Mouse (Mus musculus) kidney, postnatal 14 days (tissue): Measurements from ENCODE around the gene Mink1.
"Not testable (repeated sequence)": the region's sequence is repeated elsewhere in the genome, so short reads cannot be mapped to it uniquely, and the experiment has no call there.

Experiments used
- DNase-seq: peaks from one replicate; pipeline ENCODE4 v3.0.0; 2022; ENCODE audit warnings: mixed read lengths

The Mink1 gene

DNA sequence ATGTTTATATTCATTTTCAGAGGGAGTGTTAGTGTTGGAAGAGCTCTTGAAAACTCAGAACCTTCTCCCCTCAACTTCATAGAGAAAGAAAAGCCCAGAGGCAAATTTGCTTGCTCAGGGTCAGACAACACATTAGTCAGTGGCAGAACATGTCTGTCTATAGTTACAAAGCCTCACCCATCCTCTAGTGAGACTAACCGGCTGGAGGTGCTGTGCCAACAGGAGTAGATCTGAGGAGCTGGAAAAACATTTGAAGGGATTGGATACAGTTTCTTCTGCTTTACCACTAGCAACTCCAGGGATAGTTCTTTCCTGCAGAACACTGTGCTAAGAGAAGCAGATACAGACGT lies 769 bp upstream of the Mink1 start:
- no peak for DNase-seq

- DNase-seq: no peak
Observed at GRCm38 (mm10) chr11:70562995-70563469, 351 bp downstream of the Mink1 start.

DNA sequence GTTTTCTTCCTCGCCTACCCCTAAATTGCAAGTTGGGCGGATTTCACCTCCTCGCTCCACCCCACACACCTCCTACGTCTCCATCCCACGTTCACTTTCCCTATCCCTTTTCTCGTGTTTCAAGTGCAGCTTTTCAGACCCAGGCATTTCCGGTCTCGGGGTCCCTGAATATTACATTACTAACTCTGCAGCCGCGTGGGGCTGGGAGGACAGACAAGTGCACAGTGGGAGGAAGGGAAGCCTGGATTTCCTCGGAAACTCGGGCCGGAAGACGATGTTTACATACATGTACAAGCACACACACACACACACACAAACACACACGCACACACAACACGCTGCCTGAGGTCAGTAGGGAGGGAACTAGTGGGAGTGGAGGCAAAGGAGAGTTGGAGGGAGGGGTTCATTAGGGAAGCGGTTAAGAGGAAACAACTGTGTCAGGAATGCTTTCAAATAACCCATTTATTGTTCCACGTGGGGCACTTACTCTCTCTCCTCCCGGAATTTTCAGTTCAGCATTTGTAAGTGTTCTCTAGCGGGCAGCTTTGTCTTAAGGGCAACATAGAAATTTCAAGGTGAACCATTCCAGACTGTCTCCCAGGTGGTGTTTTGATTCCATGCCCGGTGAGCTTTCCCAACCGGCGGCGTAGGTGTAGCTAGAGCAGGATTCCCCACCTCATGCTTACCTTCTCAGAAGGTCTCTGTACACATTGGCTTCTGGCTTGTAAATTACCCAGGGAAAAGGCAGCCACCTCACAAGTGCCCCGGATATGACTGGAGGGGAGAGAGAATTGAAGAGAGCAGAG lies 992 bp downstream of the Mink1 start:
- DNase-seq: peak; percentile 66

- DNase-seq: peak; percentile 76
Observed at GRCm38 (mm10) chr11:70564276-70564873, 1.7 kb downstream of the Mink1 start.

GRCm38 (mm10) chr11:70566586-70566985 lies 3.9 kb downstream of the Mink1 start:
- DNase-seq: peak; percentile 37

GRCm38 (mm10) chr11:70570614-70571013 lies 7.9 kb downstream of the Mink1 start:
- DNase-seq: not testable (repeated sequence)

GRCm38 (mm10) chr11:70571641-70572040 lies 9.0 kb downstream of the Mink1 start:
- DNase-seq: no peak

- DNase-seq: no peak
Observed at GRCm38 (mm10) chr11:70572348-70572902, 9.7 kb downstream of the Mink1 start.

DNA sequence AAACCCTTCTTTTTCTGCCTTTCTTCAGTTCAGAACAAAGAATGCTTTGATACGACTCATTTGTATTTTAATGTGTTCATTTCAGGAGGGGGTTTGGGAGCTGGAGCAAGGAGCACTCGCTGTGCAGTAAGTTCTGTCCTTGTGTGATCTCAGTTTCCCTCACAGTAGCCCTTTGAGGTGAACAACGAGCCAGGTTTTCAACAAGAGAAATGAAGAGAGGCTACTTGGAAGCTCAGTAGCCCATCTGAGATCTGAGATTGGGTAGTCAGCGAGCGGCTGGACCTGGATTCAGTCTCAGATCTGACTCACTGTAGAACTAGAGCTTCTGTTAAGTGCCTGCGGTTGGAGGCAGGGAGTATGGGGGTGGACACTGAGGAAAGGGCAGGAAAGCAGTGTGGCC lies 11.2 kb downstream of the Mink1 start:
- DNase-seq: no peak

GRCm38 (mm10) chr11:70577201-70577600 lies 14.5 kb downstream of the Mink1 start:
- DNase-seq: peak; percentile 44

- no peak for DNase-seq
Observed at GRCm38 (mm10) chr11:70578962-70579361, 16.3 kb downstream of the Mink1 start.

GRCm38 (mm10) chr11:70579710-70580357 lies 17.2 kb downstream of the Mink1 start:
- no peak for DNase-seq

DNA sequence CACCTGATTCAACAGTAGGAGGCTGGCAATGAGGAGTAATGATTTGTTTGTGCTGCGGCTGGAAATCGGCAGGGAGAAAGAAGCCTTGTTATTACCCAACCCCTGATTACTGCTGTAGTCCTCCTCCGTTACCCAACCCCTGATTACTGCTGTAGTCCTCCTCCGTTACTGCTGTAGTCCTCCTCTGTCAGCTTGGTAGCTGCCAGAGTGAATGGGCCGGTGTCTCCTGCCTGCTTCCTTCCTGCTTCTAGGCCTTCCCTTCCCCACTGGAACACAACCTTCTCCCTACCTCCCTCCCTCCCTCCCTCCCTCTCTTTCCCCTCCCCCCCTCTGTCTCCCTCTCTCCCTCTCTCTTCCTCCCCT lies 17.7 kb downstream of the Mink1 start:
- DNase-seq: no peak

DNA sequence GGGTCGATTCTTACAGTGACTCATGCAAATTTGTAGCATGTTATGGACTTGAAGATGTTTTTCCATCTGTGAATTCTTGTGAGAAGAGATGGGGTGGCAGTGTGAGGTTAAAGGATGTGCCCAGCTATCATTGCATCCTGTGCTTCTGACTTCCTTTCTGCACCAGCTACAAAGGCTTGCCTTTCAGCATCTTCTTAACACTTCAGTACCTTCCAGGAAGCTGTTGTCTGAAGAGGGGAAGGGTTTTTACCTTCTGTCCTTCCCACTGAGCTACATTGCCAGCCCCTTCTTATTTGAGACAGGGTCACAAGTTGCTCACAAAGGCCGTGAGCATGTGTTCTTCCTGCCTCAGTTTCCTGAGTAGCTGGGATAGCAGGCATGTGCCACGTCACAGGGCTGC lies 18.2 kb downstream of the Mink1 start:
- no peak for DNase-seq

- no peak for DNase-seq
Observed at GRCm38 (mm10) chr11:70582196-70582595, 19.5 kb downstream of the Mink1 start.

GRCm38 (mm10) chr11:70583022-70583714 lies 20.5 kb downstream of the Mink1 start:
- peak; percentile 25 for DNase-seq

DNA sequence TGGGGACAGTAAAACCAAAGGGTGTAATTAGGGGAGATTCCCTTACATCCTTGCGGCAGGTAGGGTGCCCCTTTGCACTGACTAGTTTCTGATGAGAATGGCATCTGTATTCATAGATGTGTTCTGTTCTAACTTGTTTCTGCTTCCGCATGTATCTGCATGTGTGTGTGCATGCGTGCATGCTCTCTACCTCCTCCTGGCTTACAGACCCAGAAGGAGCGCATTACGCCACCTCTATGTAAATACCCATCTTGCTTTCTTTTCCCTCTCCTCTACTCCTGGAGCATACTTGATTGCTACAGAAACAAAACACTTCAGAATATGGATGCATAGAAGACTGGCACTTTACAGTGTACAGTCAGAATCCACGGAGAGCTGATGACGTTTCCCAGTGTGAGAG lies 21.1 kb downstream of the Mink1 start:
- no peak for DNase-seq

GRCm38 (mm10) chr11:70585457-70585856 lies 22.8 kb downstream of the Mink1 start:
- peak; percentile 88 for DNase-seq

GRCm38 (mm10) chr11:70586261-70586660 lies 23.6 kb downstream of the Mink1 start:
- DNase-seq: no peak

- DNase-seq: no peak
Observed at GRCm38 (mm10) chr11:70586954-70587353, 24.3 kb downstream of the Mink1 start.

DNA sequence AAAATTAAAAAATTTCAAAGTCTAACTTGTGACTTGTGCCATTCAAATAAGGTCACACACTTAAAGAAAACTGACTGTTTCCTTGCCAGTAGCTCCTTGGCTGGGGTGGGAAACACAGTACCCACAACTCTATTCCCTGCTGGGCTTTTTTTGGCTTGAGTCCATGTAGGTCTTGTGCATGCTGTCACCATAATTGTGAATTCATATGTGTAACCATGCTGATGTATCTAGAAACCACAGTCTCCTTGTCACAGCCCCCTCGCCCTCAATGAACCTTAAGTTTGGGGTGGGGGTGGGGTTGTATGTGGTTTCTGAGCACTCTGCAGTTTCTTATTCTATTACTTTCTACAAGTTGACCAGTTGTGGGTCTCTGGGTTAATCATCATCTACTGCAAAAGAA lies 29.1 kb downstream of the Mink1 start:
- no peak for DNase-seq

GRCm38 (mm10) chr11:70594253-70594989 lies 31.7 kb downstream of the Mink1 start:
- peak; percentile 51 for DNase-seq
